Mouse (Mus musculus): ENCODE measurements around the gene Mb21d2. TPM values are rescaled to one million over a fixed set of nuclear protein-coding genes. Genes with fewer than 3 reads are reported as not detected.

Gene Mb21d2
- polyA plus RNA-seq, 1 experiment from 2014 or later = 5.6 TPM

- H3K27me3 ChIP-seq (ENCODE audit: control insufficient read depth, insufficient read depth, low read depth, low read length) = no peaks in the 10 kb centered on the region
- H3K36me3 ChIP-seq (ENCODE audit: control insufficient read depth, insufficient read depth, low read length) = 0 out of 2 replicates have a peak, but pooled peaks cover 3% of the 10 kb centered on the region
- no peak overlapping the region for H3K9ac ChIP-seq (ENCODE audit: low read length)
- peaks cover 5% of the 10 kb centered on the region; the same call in 1 of the 2 replicates for H3K9me3 ChIP-seq (ENCODE audit: control insufficient read depth, low read length)
- no peak overlapping the region for H3K4me2 ChIP-seq (ENCODE audit: low read depth, low read length)
- no peak overlapping the region for H3K27ac ChIP-seq (ENCODE audit: low read length)
- WGBS = 50% methylated on average over 9 of the region's 9 CpGs
- H3K4me1 ChIP-seq (replicated peaks; ENCODE audit: control insufficient read depth, insufficient read depth, low read length) = peaks cover 22% of the 10 kb centered on the region
- no peak overlapping the region for H3K4me3 ChIP-seq (ENCODE audit: low read length)
- no peak for ATAC-seq (ENCODE audit: low read depth)
These were observed 43.2 kb downstream of the Mb21d2 start for GRCm38 (mm10) chr16:28886201-28886745.

- H3K9ac ChIP-seq (ENCODE audit: low read length) = no peak overlapping the region
- no peak overlapping the region for H3K4me3 ChIP-seq (ENCODE audit: low read length)
- H3K36me3 ChIP-seq (ENCODE audit: control insufficient read depth, insufficient read depth, low read length) = 0 out of 2 replicates have a peak, but pooled peaks cover 3% of the 10 kb centered on the region
- no peak overlapping the region for H3K27ac ChIP-seq (ENCODE audit: low read length)
- H3K27me3 ChIP-seq (ENCODE audit: control insufficient read depth, insufficient read depth, low read depth, low read length) = no peaks in the 10 kb centered on the region
- no peak for ATAC-seq (ENCODE audit: low read depth)
- H3K9me3 ChIP-seq (ENCODE audit: control insufficient read depth, low read length) = peaks cover 5% of the 10 kb centered on the region; the same call in 1 of the 2 replicates
- 75% methylated on average over 8 of the region's 8 CpGs for WGBS
- no peak overlapping the region for H3K4me2 ChIP-seq (ENCODE audit: low read depth, low read length)
- H3K4me1 ChIP-seq (replicated peaks; ENCODE audit: control insufficient read depth, insufficient read depth, low read length) = peaks cover 30% of the 10 kb centered on the region
These were observed 44.0 kb downstream of the Mb21d2 start for GRCm38 (mm10) chr16:28885474-28885873.

GRCm38 (mm10) chr16:28884661-28885060 is 44.8 kb downstream of the Mb21d2 start:
- Histone ChIP-seq H3K4me1 (replicated peaks; ENCODE audit: control insufficient read depth, insufficient read depth, low read length) (peaks cover 36% of the 10 kb centered on the region), H3K4me3 (ENCODE audit: low read length) (no peak overlapping the region), H3K27me3 (ENCODE audit: control insufficient read depth, insufficient read depth, low read depth, low read length) (no peaks in the 10 kb centered on the region), H3K36me3 (ENCODE audit: control insufficient read depth, insufficient read depth, low read length) (no peaks in the 10 kb centered on the region), H3K9ac (ENCODE audit: low read length) (no peak overlapping the region), H3K4me2 (ENCODE audit: low read depth, low read length) (no peak overlapping the region), H3K27ac (ENCODE audit: low read length) (no peak overlapping the region), H3K9me3 (ENCODE audit: control insufficient read depth, low read length) (peaks cover under 1% of the 10 kb centered on the region; the same call in 1 of the 2 replicates)
- ATAC-seq (ENCODE audit: low read depth) = no peak
- WGBS = 85% methylated on average over 5 of the region's 5 CpGs

GRCm38 (mm10) chr16:28883649-28884048 is 45.8 kb downstream of the Mb21d2 start:
- Histone ChIP-seq H3K9me3 (ENCODE audit: control insufficient read depth, low read length) (no peaks in the 10 kb centered on the region), H3K4me2 (ENCODE audit: low read depth, low read length) (no peak overlapping the region), H3K4me3 (ENCODE audit: low read length) (no peak overlapping the region), H3K27ac (ENCODE audit: low read length) (no peak overlapping the region), H3K27me3 (ENCODE audit: control insufficient read depth, insufficient read depth, low read depth, low read length) (no peaks in the 10 kb centered on the region), H3K4me1 (replicated peaks; ENCODE audit: control insufficient read depth, insufficient read depth, low read length) (peaks cover 36% of the 10 kb centered on the region), H3K36me3 (ENCODE audit: control insufficient read depth, insufficient read depth, low read length) (no peaks in the 10 kb centered on the region), H3K9ac (ENCODE audit: low read length) (no peak overlapping the region)
- 64% methylated on average over 8 of the region's 8 CpGs for WGBS
- no peak for ATAC-seq (ENCODE audit: low read depth)

- H3K27me3 ChIP-seq (ENCODE audit: control insufficient read depth, insufficient read depth, low read depth, low read length) = no peaks in the 10 kb centered on the region
- 15% methylated on average over 21 of the region's 21 CpGs for WGBS
- H3K4me3 ChIP-seq (ENCODE audit: low read length) = no peak overlapping the region
- H3K9me3 ChIP-seq (ENCODE audit: control insufficient read depth, low read length) = no peaks in the 10 kb centered on the region
- peak; percentile 66 for ATAC-seq (ENCODE audit: low read depth)
- H3K4me2 ChIP-seq (ENCODE audit: low read depth, low read length) = peak overlapping the region; percentile 21
- H3K9ac ChIP-seq (ENCODE audit: low read length) = no peak overlapping the region
- H3K4me1 ChIP-seq (replicated peaks; ENCODE audit: control insufficient read depth, insufficient read depth, low read length) = peaks cover 36% of the 10 kb centered on the region
- H3K27ac ChIP-seq (ENCODE audit: low read length) = peak overlapping the region; percentile 34; the same call in 1 of the 2 replicates
- no peaks in the 10 kb centered on the region for H3K36me3 ChIP-seq (ENCODE audit: control insufficient read depth, insufficient read depth, low read length)
These were observed 46.6 kb downstream of the Mb21d2 start for GRCm38 (mm10) chr16:28882687-28883428.

GRCm38 (mm10) chr16:28881787-28882186 is 47.7 kb downstream of the Mb21d2 start:
- Histone ChIP-seq H3K4me3 (ENCODE audit: low read length) (no peak overlapping the region), H3K9ac (ENCODE audit: low read length) (no peak overlapping the region), H3K4me2 (ENCODE audit: low read depth, low read length) (no peak overlapping the region), H3K36me3 (ENCODE audit: control insufficient read depth, insufficient read depth, low read length) (no peaks in the 10 kb centered on the region), H3K27me3 (ENCODE audit: control insufficient read depth, insufficient read depth, low read depth, low read length) (no peaks in the 10 kb centered on the region), H3K9me3 (ENCODE audit: control insufficient read depth, low read length) (no peaks in the 10 kb centered on the region), H3K4me1 (replicated peaks; ENCODE audit: control insufficient read depth, insufficient read depth, low read length) (peaks cover 33% of the 10 kb centered on the region), H3K27ac (ENCODE audit: low read length) (no peak overlapping the region)
- WGBS = 22% methylated on average over 8 of the region's 8 CpGs
- ATAC-seq (ENCODE audit: low read depth) = peak; percentile 13; the same call in 1 of the 2 replicates

- Histone ChIP-seq H3K4me2 (ENCODE audit: low read depth, low read length) (no peak overlapping the region; the same call in 1 of the 2 replicates), H3K9ac (ENCODE audit: low read length) (no peak overlapping the region), H3K4me1 (replicated peaks; ENCODE audit: control insufficient read depth, insufficient read depth, low read length) (peaks cover 33% of the 10 kb centered on the region), H3K27ac (ENCODE audit: low read length) (no peak overlapping the region), H3K9me3 (ENCODE audit: control insufficient read depth, low read length) (no peaks in the 10 kb centered on the region), H3K36me3 (ENCODE audit: control insufficient read depth, insufficient read depth, low read length) (no peaks in the 10 kb centered on the region), H3K4me3 (ENCODE audit: low read length) (no peak overlapping the region), H3K27me3 (ENCODE audit: control insufficient read depth, insufficient read depth, low read depth, low read length) (no peaks in the 10 kb centered on the region)
- peak; percentile 23; the same call in 1 of the 2 replicates for ATAC-seq (ENCODE audit: low read depth)
- WGBS = 6% methylated on average over 8 of the region's 8 CpGs
These were observed 48.7 kb downstream of the Mb21d2 start for GRCm38 (mm10) chr16:28880756-28881155.

GRCm38 (mm10) chr16:28880307-28880681 is 49.2 kb downstream of the Mb21d2 start:
- no peak for ATAC-seq (ENCODE audit: low read depth)
- no peaks in the 10 kb centered on the region for H3K27me3 ChIP-seq (ENCODE audit: control insufficient read depth, insufficient read depth, low read depth, low read length)
- H3K4me3 ChIP-seq (ENCODE audit: low read length) = no peak overlapping the region
- H3K4me2 ChIP-seq (ENCODE audit: low read depth, low read length) = no peak overlapping the region
- H3K27ac ChIP-seq (ENCODE audit: low read length) = no peak overlapping the region
- H3K9ac ChIP-seq (ENCODE audit: low read length) = no peak overlapping the region
- 32% methylated on average over 8 of the region's 8 CpGs for WGBS
- H3K4me1 ChIP-seq (replicated peaks; ENCODE audit: control insufficient read depth, insufficient read depth, low read length) = peaks cover 33% of the 10 kb centered on the region
- no peaks in the 10 kb centered on the region for H3K9me3 ChIP-seq (ENCODE audit: control insufficient read depth, low read length)
- H3K36me3 ChIP-seq (ENCODE audit: control insufficient read depth, insufficient read depth, low read length) = no peaks in the 10 kb centered on the region

- peaks cover 33% of the 10 kb centered on the region for H3K4me1 ChIP-seq (replicated peaks; ENCODE audit: control insufficient read depth, insufficient read depth, low read length)
- H3K27ac ChIP-seq (ENCODE audit: low read length) = no peak overlapping the region
- H3K9me3 ChIP-seq (ENCODE audit: control insufficient read depth, low read length) = no peaks in the 10 kb centered on the region
- no peak overlapping the region for H3K9ac ChIP-seq (ENCODE audit: low read length)
- no peak for ATAC-seq (ENCODE audit: low read depth)
- H3K36me3 ChIP-seq (ENCODE audit: control insufficient read depth, insufficient read depth, low read length) = no peaks in the 10 kb centered on the region
- H3K4me2 ChIP-seq (ENCODE audit: low read depth, low read length) = no peak overlapping the region
- no peaks in the 10 kb centered on the region for H3K27me3 ChIP-seq (ENCODE audit: control insufficient read depth, insufficient read depth, low read depth, low read length)
- no peak overlapping the region for H3K4me3 ChIP-seq (ENCODE audit: low read length)
- 69% methylated on average over 12 of the region's 12 CpGs for WGBS
These were observed 49.7 kb downstream of the Mb21d2 start for GRCm38 (mm10) chr16:28879636-28880306.

Data from lung, embryonic 16.5 days (tissue).